Mouse (Mus musculus) ES-Bruce4 (cell line): Measurements from ENCODE around the gene Lct.

Experiments
- CTCF ChIP-seq: IDR thresholded peaks from one replicate; pipeline ENCODE4 v1.8.1; 2011; ENCODE audit warnings: low read depth, low read length
- EP300 ChIP-seq: IDR thresholded peaks from 2 replicates; pipeline ENCODE4 v1.6.1; 2011; ENCODE audit warnings: low read depth, low read length; ENCODE audit not compliant: insufficient read depth
- POLR2A ChIP-seq: IDR thresholded peaks from one replicate; pipeline ENCODE4 v1.8.1; 2011; ENCODE audit warnings: low read length; ENCODE audit not compliant: insufficient read depth

- TF ChIP-seq CTCF (no peak), POLR2A (no peak), EP300 (no peak)
These were observed 84.5 kb downstream of the Lct start, which contains the start of gene Ubxn4 for GRCm38 (mm10) chr1:128243627-128243995.
